Mouse (Mus musculus): Measurements from ENCODE around the gene Slc35c1.

DNA sequence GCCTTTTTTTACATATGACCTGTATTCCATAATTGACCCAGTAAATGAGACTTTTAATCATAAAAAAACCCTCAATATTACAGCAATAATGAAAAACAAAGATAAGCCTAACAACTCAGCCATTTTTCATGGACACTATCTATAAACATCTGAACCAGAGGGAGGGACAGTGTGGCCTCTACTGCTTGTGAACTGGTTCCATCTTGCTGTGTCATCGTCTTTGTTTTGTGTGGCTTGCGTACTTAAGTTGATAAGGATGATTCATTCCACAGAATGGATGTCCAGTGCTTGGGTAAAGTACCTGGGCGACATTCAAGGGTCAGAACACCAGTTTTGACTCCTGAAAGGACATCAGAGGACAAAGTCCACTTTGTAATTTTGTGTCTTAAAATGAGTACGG is 23.0 kb downstream of the Slc35c1 start:
- TF ChIP-seq CTCF (IDR thresholded peaks at IDR 0.05; ENCODE audit: low read depth, low read length) (no peak), POLR2A (IDR thresholded peaks at IDR 0.05; ENCODE audit: extremely low read depth, insufficient read depth, low read length) (no peak)

Measured in liver, adult 2 months (tissue).